11 mouse cellular contexts compared by ENCODE assay signal in genomic region chr6:89333964-89334702, GRCm38 (mm10). TPM values are rescaled to one million over a fixed set of nuclear protein-coding genes. Genes with fewer than 3 reads are reported as not detected.
DNase-seq lines count a peak whose midpoint lies in the region; ATAC-seq and TF ChIP-seq lines count a peak whose summit lies in the region.
"Had no signal": no experiment of that assay in that cellular context is flagged by ENCODE, and none has a peak within 500 bp of the region (broad histone marks: within the 10 kb centered on the region; RNA-seq: fewer than 3 reads in every experiment).

No protein-coding gene starts in this region.

- H3K9ac ChIP-seq in embryonic facial prominence, embryonic 11.5 days (replicated peaks; ENCODE audit: low read length): no peak overlapping the region
- no peak overlapping the region for H3K9ac ChIP-seq in hindbrain, embryonic 14.5 days
- H3K9ac ChIP-seq: liver, embryonic 13.5 days had no signal

- no peak overlapping the region for H3ac ChIP-seq in myocyte (ENCODE audit: control insufficient read depth, insufficient read length)

- H3K79me2 ChIP-seq in myocyte (ENCODE audit: control insufficient read depth, insufficient read depth): no peaks in the 10 kb centered on the region

- no peak overlapping the region for H3K4me3 ChIP-seq in embryonic facial prominence, embryonic 11.5 days (ENCODE audit: low read depth, low read length)
- no peak overlapping the region for H3K4me3 ChIP-seq in hindbrain, embryonic 14.5 days (replicated peaks; ENCODE audit: low read length)
- H3K4me3 ChIP-seq in myocyte: no peak overlapping the region
- H3K4me3 ChIP-seq: liver, embryonic 13.5 days had no signal

- no peak overlapping the region for H3K4me2 ChIP-seq in embryonic facial prominence, embryonic 11.5 days (ENCODE audit: low read depth, low read length)
- no peak overlapping the region for H3K4me2 ChIP-seq in hindbrain, embryonic 14.5 days (replicated peaks)
- H3K4me2 ChIP-seq in myocyte (ENCODE audit: low read depth): no peak overlapping the region
- H3K4me2 ChIP-seq: liver, embryonic 13.5 days had no signal

- TF ChIP-seq POLR2A in brain, embryonic 14.5 days (IDR thresholded peaks at IDR 0.05; ENCODE audit: borderline replicate concordance, extremely low read depth, insufficient read depth, insufficient read length, poor library complexity, severe bottlenecking): no peak
- TF ChIP-seq POLR2A in myocyte (IDR thresholded peaks at IDR 0.05; ENCODE audit: insufficient read length, low read depth): peak; percentile 14

- no peaks in the 10 kb centered on the region for H3K9me3 ChIP-seq in embryonic facial prominence, embryonic 11.5 days (replicated peaks; ENCODE audit: control insufficient read depth, low read length)
- H3K9me3 ChIP-seq in hindbrain, embryonic 14.5 days (ENCODE audit: control insufficient read depth, low read length): no peaks in the 10 kb centered on the region
- H3K9me3 ChIP-seq: liver, embryonic 13.5 days had no signal

- no peak for TF ChIP-seq CTCF in brain, embryonic 14.5 days (IDR thresholded peaks at IDR 0.05; ENCODE audit: borderline replicate concordance, extremely low read depth, insufficient read depth, insufficient read length)

- no peaks in the 10 kb centered on the region for H3K4me1 ChIP-seq in embryonic facial prominence, embryonic 11.5 days (ENCODE audit: control insufficient read depth, insufficient read depth, low read length)
- H3K4me1 ChIP-seq in hindbrain, embryonic 14.5 days (replicated peaks; ENCODE audit: control insufficient read depth, insufficient read depth, low read length): peaks cover 11% of the 10 kb centered on the region
- H3K4me1 ChIP-seq: liver, embryonic 13.5 days had no signal

- no peak overlapping the region for H3K27ac ChIP-seq in embryonic facial prominence, embryonic 11.5 days (replicated peaks; ENCODE audit: low read depth, low read length)
- peak overlapping the region; percentile 61 for H3K27ac ChIP-seq in hindbrain, embryonic 14.5 days
- H3K27ac ChIP-seq: liver, embryonic 13.5 days had no signal

- H3K27me3 ChIP-seq in embryonic facial prominence, embryonic 11.5 days (ENCODE audit: control insufficient read depth, insufficient read depth, low read length): no peaks in the 10 kb centered on the region
- no peaks in the 10 kb centered on the region for H3K27me3 ChIP-seq in hindbrain, embryonic 14.5 days (ENCODE audit: control insufficient read depth, insufficient read depth, low read length)
- H3K27me3 ChIP-seq in myocyte (ENCODE audit: control insufficient read depth, insufficient read depth, insufficient read length): no peaks in the 10 kb centered on the region
- H3K27me3 ChIP-seq: liver, embryonic 13.5 days had no signal

- peak; percentile 71 for ATAC-seq in embryonic facial prominence, embryonic 11.5 days (replicated peaks; ENCODE audit: insufficient number of reproducible peaks, low FRiP score, low TSS enrichment, low read depth)
- peak; percentile 85 for ATAC-seq in hindbrain, embryonic 14.5 days (ENCODE audit: low FRiP score)

- peak; percentile 93 for DNase-seq in brain, embryonic 14.5 days (ENCODE audit: low read depth)
- DNase-seq in embryonic facial prominence, embryonic 11.5 days (ENCODE audit: low spot score): peak; percentile 67
- DNase-seq in hindbrain, embryonic 14.5 days (ENCODE audit: low spot score): peak; percentile 76
- no peak for DNase-seq in gastrocnemius, postnatal 25 days
- no peak for DNase-seq in thymus, postnatal 14 days
- no peak for DNase-seq in kidney, postnatal 25 days
- DNase-seq: adrenal gland, postnatal 14 days; cerebellum, postnatal 36 days; layer of hippocampus, adult 9-11 months; liver, embryonic 13.5 days had no signal

- 76% methylated on average over 12 of the region's 12 CpGs for WGBS in embryonic facial prominence, embryonic 11.5 days
- 34% methylated on average over 12 of the region's 12 CpGs for WGBS in hindbrain, embryonic 14.5 days

- H3K36me3 ChIP-seq in embryonic facial prominence, embryonic 11.5 days (replicated peaks; ENCODE audit: control insufficient read depth, insufficient read depth, low read depth, low read length): peaks cover 22% of the 10 kb centered on the region
- peaks cover 95% of the 10 kb centered on the region for H3K36me3 ChIP-seq in hindbrain, embryonic 14.5 days (replicated peaks; ENCODE audit: control insufficient read depth, insufficient read depth)
- H3K36me3 ChIP-seq in myocyte (ENCODE audit: control insufficient read depth, insufficient read depth): peaks cover 51% of the 10 kb centered on the region

TF ChIP-seq in myocyte, 11 proteins besides CTCF, POLR2A, EP300 and RAD21:
- no peak for TF ChIP-seq TCF3 (IDR thresholded peaks at IDR 0.05; ENCODE audit: insufficient read length, low read depth)
- TF ChIP-seq MYOD1 (IDR thresholded peaks at IDR 0.05; ENCODE audit: control insufficient read depth in 1 of 3, insufficient read length in 2 of 3, low read depth in 2 of 3): no peak
- no peak for TF ChIP-seq REST (IDR thresholded peaks at IDR 0.05; ENCODE audit: insufficient read depth, insufficient read length)
- no peak for TF ChIP-seq TCF12 (IDR thresholded peaks at IDR 0.05; ENCODE audit: insufficient read depth, poor library complexity, severe bottlenecking)

RNA-seq across cellular contexts. Expression of gene Plxna1, which starts 28.3 kb away (rescaled TPM):
- polyA plus RNA-seq in brain, embryonic 14.5 days (2012; rRNA removed): 118 and 171 TPM in 2 replicates
- 15.9 and 18.1 TPM in 2 replicates for polyA plus RNA-seq in embryonic facial prominence, embryonic 11.5 days (2014; fragmentation: Nextera tagmentation; extraction: Ambion mirVana)
- 47.3 and 53.3 TPM in 2 replicates for polyA plus RNA-seq in hindbrain, embryonic 14.5 days (2014; fragmentation: Nextera tagmentation; extraction: Ambion mirVana)
- polyA plus RNA-seq in myocyte (2012; fragmentation: generic; extraction: Trizol): 64.4 TPM
- 10 to 100 TPM; 16.8 to 19.1 TPM for total RNA-seq in gastrocnemius, postnatal 25 days (2021)

Comparison
In these comparisons a context has a peak if more than half of its experiments do, and no peak if none do; other contexts are left out.
1. DNase-seq: peak in brain, embryonic 14.5 days (single experiment), embryonic facial prominence, embryonic 11.5 days (single experiment) and hindbrain, embryonic 14.5 days (single experiment); none in gastrocnemius, postnatal 25 days (single experiment), thymus, postnatal 14 days (single experiment) and kidney, postnatal 25 days (0 of 2).